Comparison of ENCODE assay signal across 24 mouse cellular contexts in the genomic region with DNA sequence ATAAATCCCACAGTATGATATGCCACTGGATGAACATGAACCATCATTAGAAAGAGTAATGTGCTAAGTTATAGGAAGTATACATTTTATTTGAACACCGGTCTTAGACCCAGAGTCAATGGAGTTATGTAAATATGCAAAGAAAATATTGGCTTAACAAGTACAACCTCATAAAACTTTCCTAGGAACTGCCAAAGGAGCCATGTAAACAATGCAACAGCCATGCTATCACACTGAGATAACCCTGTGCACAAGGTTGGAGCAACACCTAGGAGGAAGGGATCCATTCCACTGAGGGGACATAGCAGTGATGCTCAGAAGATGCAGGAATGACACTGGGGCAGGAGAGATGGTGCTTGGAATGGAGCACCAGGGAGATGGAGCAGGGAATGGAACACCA. TPM values are rescaled to one million over a fixed set of nuclear protein-coding genes. Genes with fewer than 3 reads are reported as not detected.
"Had no signal": no experiment of that assay in that cellular context is flagged by ENCODE, and none has a peak within 500 bp of the region (broad histone marks: within the 10 kb centered on the region; RNA-seq: fewer than 3 reads in every experiment).

No protein-coding gene starts in this region.

- ATAC-seq: liver, postnatal 0 days; lung, postnatal 0 days; midbrain, embryonic 13.5 days; midbrain, embryonic 15.5 days had no signal

- H3K4me2 ChIP-seq: liver, embryonic 13.5 days; liver, embryonic 15.5 days; lung, embryonic 15.5 days; midbrain, embryonic 11.5 days; midbrain, embryonic 13.5 days; midbrain, embryonic 15.5 days; neural tube, embryonic 12.5 days had no signal

- H3K4me1 ChIP-seq: liver, embryonic 13.5 days; liver, embryonic 15.5 days; lung, embryonic 15.5 days; midbrain, embryonic 13.5 days; midbrain, embryonic 15.5 days; neural tube, embryonic 12.5 days had no signal

- H3K27ac ChIP-seq: liver, embryonic 13.5 days; liver, embryonic 15.5 days; lung, embryonic 15.5 days; macrophage; midbrain, embryonic 13.5 days; midbrain, embryonic 15.5 days; neural tube, embryonic 12.5 days had no signal

- H3K36me3 ChIP-seq: liver, embryonic 13.5 days; liver, embryonic 15.5 days; lung, embryonic 15.5 days; midbrain, embryonic 13.5 days; midbrain, embryonic 15.5 days; neural tube, embryonic 12.5 days had no signal

- DNase-seq: liver, embryonic 13.5 days; liver, postnatal 0 days; lung, adult 2 months; lung, postnatal 14 days; lung, postnatal 36 days; right cerebral cortex, postnatal 14 days; thymus, adult 2 months; thymus, postnatal 25 days; thymus, postnatal 4 days had no signal

- H3K9me3 ChIP-seq: liver, embryonic 13.5 days; liver, embryonic 15.5 days; lung, embryonic 15.5 days; midbrain, embryonic 13.5 days; midbrain, embryonic 15.5 days; neural tube, embryonic 12.5 days had no signal

- H3K9ac ChIP-seq: liver, embryonic 13.5 days; liver, embryonic 15.5 days; liver, postnatal 0 days; lung, embryonic 15.5 days; midbrain, embryonic 13.5 days; midbrain, embryonic 15.5 days; neural tube, embryonic 12.5 days had no signal

- H3K4me3 ChIP-seq: liver, embryonic 13.5 days; liver, embryonic 15.5 days; lung, embryonic 15.5 days; midbrain, embryonic 13.5 days; midbrain, embryonic 15.5 days; neural tube, embryonic 12.5 days had no signal

- H3K27me3 ChIP-seq: liver, embryonic 13.5 days; liver, embryonic 15.5 days; lung, embryonic 15.5 days; midbrain, embryonic 13.5 days; midbrain, embryonic 15.5 days; neural tube, embryonic 12.5 days had no signal

RNA-seq across cellular contexts. Expression of a gene that starts 21.3 kb away (rescaled TPM):
- total RNA-seq: megakaryocyte progenitor cell, adult 5-6 weeks; midbrain, postnatal 0 days; monocyte, adult 5-6 weeks; neutrophil, adult 5-6 weeks had no signal
- polyA plus RNA-seq: liver, embryonic 13.5 days; liver, embryonic 15.5 days; liver, postnatal 0 days; lung, embryonic 15.5 days; lung, postnatal 0 days; macrophage; midbrain, embryonic 11.5 days; midbrain, embryonic 13.5 days; midbrain, embryonic 15.5 days; midbrain, postnatal 0 days; neural tube, embryonic 12.5 days; neural tube, embryonic 14.5 days; spleen, adult 2 months; urinary bladder, adult 2 months had no signal

RNA-seq across cellular contexts. Expression of a gene that starts 45.2 kb away (rescaled TPM):
- total RNA-seq: midbrain, postnatal 0 days had no signal
- polyA plus RNA-seq: midbrain, embryonic 11.5 days; midbrain, embryonic 13.5 days; midbrain, embryonic 15.5 days; midbrain, postnatal 0 days; neural tube, embryonic 12.5 days; neural tube, embryonic 14.5 days had no signal
